Mouse (Mus musculus): ENCODE measurements at regions not wholly inside any gene's neighbourhood (a gene's known extent, or its start where the extent isn't known, plus 50 kb on each side); places are given as distances from the start of the nearest gene placed in this dataset.
"Not testable (repeated sequence)": the region's sequence is repeated elsewhere in the genome, so short reads cannot be mapped to it uniquely, and the experiment has no call there.

GRCm38 (mm10) chr2:16811401-16812281, 455.5 kb downstream of the Plxdc2 start:
- ATAC-seq; H3K36me3 ChIP-seq (ENCODE audit: control insufficient read depth, insufficient read depth, low read length); H3K4me1 ChIP-seq (ENCODE audit: control insufficient read depth, insufficient read depth, low read length); H3K9ac ChIP-seq (ENCODE audit: low read depth, low read length); H3K27ac ChIP-seq (ENCODE audit: low read length); H3K4me3 ChIP-seq (ENCODE audit: low read depth, low read length); H3K4me2 ChIP-seq (ENCODE audit: low read length); H3K27me3 ChIP-seq (ENCODE audit: control insufficient read depth, insufficient read depth, low read depth, low read length); H3K9me3 ChIP-seq (replicated peaks; ENCODE audit: control insufficient read depth, low read length, poor library complexity, severe bottlenecking): not testable (repeated sequence)
- 51% methylated on average over 3 of the region's 3 CpGs for WGBS

GRCm38 (mm10) chr2:16820442-16820841, 464.3 kb downstream of the Plxdc2 start:
- H3K9ac ChIP-seq (ENCODE audit: low read depth, low read length), result no peak overlapping the region
- WGBS, result 92% methylated on average over 1 of the region's 1 CpGs
- no peaks in the 10 kb centered on the region for H3K27me3 ChIP-seq (ENCODE audit: control insufficient read depth, insufficient read depth, low read depth, low read length)
- no peak overlapping the region for H3K27ac ChIP-seq (ENCODE audit: low read length)
- ATAC-seq, result no peak
- no peak overlapping the region for H3K4me3 ChIP-seq (ENCODE audit: low read depth, low read length)
- no peaks in the 10 kb centered on the region for H3K9me3 ChIP-seq (replicated peaks; ENCODE audit: control insufficient read depth, low read length, poor library complexity, severe bottlenecking)
- H3K4me1 ChIP-seq (ENCODE audit: control insufficient read depth, insufficient read depth, low read length), result no peaks in the 10 kb centered on the region
- no peaks in the 10 kb centered on the region for H3K36me3 ChIP-seq (ENCODE audit: control insufficient read depth, insufficient read depth, low read length)
- no peak overlapping the region for H3K4me2 ChIP-seq (ENCODE audit: low read length)

GRCm38 (mm10) chr2:16824681-16825230, 468.7 kb downstream of the Plxdc2 start:
- Histone ChIP-seq H3K9ac (ENCODE audit: low read depth, low read length) (no peak overlapping the region), H3K27me3 (ENCODE audit: control insufficient read depth, insufficient read depth, low read depth, low read length) (no peaks in the 10 kb centered on the region), H3K4me1 (ENCODE audit: control insufficient read depth, insufficient read depth, low read length) (no peaks in the 10 kb centered on the region), H3K4me3 (ENCODE audit: low read depth, low read length) (no peak overlapping the region), H3K27ac (ENCODE audit: low read length) (no peak overlapping the region), H3K4me2 (ENCODE audit: low read length) (no peak overlapping the region), H3K9me3 (replicated peaks; ENCODE audit: control insufficient read depth, low read length, poor library complexity, severe bottlenecking) (no peaks in the 10 kb centered on the region), H3K36me3 (ENCODE audit: control insufficient read depth, insufficient read depth, low read length) (no peaks in the 10 kb centered on the region)
- no peak for ATAC-seq
- 60% methylated on average over 5 of the region's 5 CpGs for WGBS

GRCm38 (mm10) chr2:16827266-16827665, 471.2 kb downstream of the Plxdc2 start:
- WGBS, result 91% methylated on average over 1 of the region's 1 CpGs
- Histone ChIP-seq H3K4me1 (ENCODE audit: control insufficient read depth, insufficient read depth, low read length) (no peaks in the 10 kb centered on the region), H3K36me3 (ENCODE audit: control insufficient read depth, insufficient read depth, low read length) (no peaks in the 10 kb centered on the region), H3K4me3 (ENCODE audit: low read depth, low read length) (no peak overlapping the region), H3K4me2 (ENCODE audit: low read length) (no peak overlapping the region), H3K27ac (ENCODE audit: low read length) (no peak overlapping the region), H3K9me3 (replicated peaks; ENCODE audit: control insufficient read depth, low read length, poor library complexity, severe bottlenecking) (no peaks in the 10 kb centered on the region), H3K9ac (ENCODE audit: low read depth, low read length) (no peak overlapping the region), H3K27me3 (ENCODE audit: control insufficient read depth, insufficient read depth, low read depth, low read length) (no peaks in the 10 kb centered on the region)
- no peak for ATAC-seq

GRCm38 (mm10) chr2:16835960-16836359, 479.9 kb downstream of the Plxdc2 start:
- H3K4me3 ChIP-seq (ENCODE audit: low read depth, low read length), result no peak overlapping the region
- no peaks in the 10 kb centered on the region for H3K4me1 ChIP-seq (ENCODE audit: control insufficient read depth, insufficient read depth, low read length)
- WGBS, result 96% methylated on average over 4 of the region's 4 CpGs
- no peaks in the 10 kb centered on the region for H3K27me3 ChIP-seq (ENCODE audit: control insufficient read depth, insufficient read depth, low read depth, low read length)
- no peak for ATAC-seq
- no peak overlapping the region for H3K27ac ChIP-seq (ENCODE audit: low read length)
- H3K9ac ChIP-seq (ENCODE audit: low read depth, low read length), result no peak overlapping the region
- H3K36me3 ChIP-seq (ENCODE audit: control insufficient read depth, insufficient read depth, low read length), result no peaks in the 10 kb centered on the region
- no peaks in the 10 kb centered on the region for H3K9me3 ChIP-seq (replicated peaks; ENCODE audit: control insufficient read depth, low read length, poor library complexity, severe bottlenecking)
- no peak overlapping the region for H3K4me2 ChIP-seq (ENCODE audit: low read length)

- H3K27me3 ChIP-seq (ENCODE audit: control insufficient read depth, insufficient read depth, low read depth, low read length), result no peaks in the 10 kb centered on the region
- no peak overlapping the region for H3K4me2 ChIP-seq (ENCODE audit: low read length)
- no peak for ATAC-seq
- no peaks in the 10 kb centered on the region for H3K9me3 ChIP-seq (replicated peaks; ENCODE audit: control insufficient read depth, low read length, poor library complexity, severe bottlenecking)
- no peaks in the 10 kb centered on the region for H3K4me1 ChIP-seq (ENCODE audit: control insufficient read depth, insufficient read depth, low read length)
- H3K4me3 ChIP-seq (ENCODE audit: low read depth, low read length), result no peak overlapping the region
- WGBS, result 86% methylated on average over 9 of the region's 9 CpGs
- no peak overlapping the region for H3K27ac ChIP-seq (ENCODE audit: low read length)
- no peaks in the 10 kb centered on the region for H3K36me3 ChIP-seq (ENCODE audit: control insufficient read depth, insufficient read depth, low read length)
- no peak overlapping the region for H3K9ac ChIP-seq (ENCODE audit: low read depth, low read length)
Measured at GRCm38 (mm10) chr2:16838718-16839117, 482.6 kb downstream of the Plxdc2 start.

- peak; percentile 45 for ATAC-seq
- no peaks in the 10 kb centered on the region for H3K4me1 ChIP-seq (ENCODE audit: control insufficient read depth, insufficient read depth, low read length)
- no peak overlapping the region for H3K4me3 ChIP-seq (ENCODE audit: low read depth, low read length)
- no peak overlapping the region for H3K27ac ChIP-seq (ENCODE audit: low read length)
- no peaks in the 10 kb centered on the region for H3K27me3 ChIP-seq (ENCODE audit: control insufficient read depth, insufficient read depth, low read depth, low read length)
- no peaks in the 10 kb centered on the region for H3K36me3 ChIP-seq (ENCODE audit: control insufficient read depth, insufficient read depth, low read length)
- H3K9me3 ChIP-seq (replicated peaks; ENCODE audit: control insufficient read depth, low read length, poor library complexity, severe bottlenecking), result no peaks in the 10 kb centered on the region
- H3K4me2 ChIP-seq (ENCODE audit: low read length), result no peak overlapping the region
- WGBS, result 79% methylated on average over 3 of the region's 3 CpGs
- H3K9ac ChIP-seq (ENCODE audit: low read depth, low read length), result no peak overlapping the region
Measured at GRCm38 (mm10) chr2:16849916-16850315, 493.8 kb downstream of the Plxdc2 start.

GRCm38 (mm10) chr2:16860056-16860455, 504.0 kb downstream of the Plxdc2 start:
- no peak for ATAC-seq
- Histone ChIP-seq H3K4me3 (ENCODE audit: low read depth, low read length) (no peak overlapping the region), H3K4me2 (ENCODE audit: low read length) (no peak overlapping the region), H3K36me3 (ENCODE audit: control insufficient read depth, insufficient read depth, low read length) (no peaks in the 10 kb centered on the region), H3K4me1 (ENCODE audit: control insufficient read depth, insufficient read depth, low read length) (no peaks in the 10 kb centered on the region), H3K9ac (ENCODE audit: low read depth, low read length) (no peak overlapping the region), H3K27ac (ENCODE audit: low read length) (no peak overlapping the region), H3K27me3 (ENCODE audit: control insufficient read depth, insufficient read depth, low read depth, low read length) (no peaks in the 10 kb centered on the region), H3K9me3 (replicated peaks; ENCODE audit: control insufficient read depth, low read length, poor library complexity, severe bottlenecking) (no peaks in the 10 kb centered on the region)
- 88% methylated on average over 5 of the region's 5 CpGs for WGBS

- H3K4me2 ChIP-seq (ENCODE audit: low read length), result no peak overlapping the region
- 92% methylated on average over 4 of the region's 4 CpGs for WGBS
- no peaks in the 10 kb centered on the region for H3K36me3 ChIP-seq (ENCODE audit: control insufficient read depth, insufficient read depth, low read length)
- no peaks in the 10 kb centered on the region for H3K4me1 ChIP-seq (ENCODE audit: control insufficient read depth, insufficient read depth, low read length)
- no peaks in the 10 kb centered on the region for H3K9me3 ChIP-seq (replicated peaks; ENCODE audit: control insufficient read depth, low read length, poor library complexity, severe bottlenecking)
- no peak overlapping the region for H3K9ac ChIP-seq (ENCODE audit: low read depth, low read length)
- H3K27me3 ChIP-seq (ENCODE audit: control insufficient read depth, insufficient read depth, low read depth, low read length), result no peaks in the 10 kb centered on the region
- no peak overlapping the region for H3K4me3 ChIP-seq (ENCODE audit: low read depth, low read length)
- no peak overlapping the region for H3K27ac ChIP-seq (ENCODE audit: low read length)
- ATAC-seq, result no peak
Measured at GRCm38 (mm10) chr2:16866163-16866852, 510.2 kb downstream of the Plxdc2 start.

Data from midbrain, embryonic 16.5 days (tissue).